Mouse (Mus musculus): ENCODE data around the gene Zfhx3.

DNA sequence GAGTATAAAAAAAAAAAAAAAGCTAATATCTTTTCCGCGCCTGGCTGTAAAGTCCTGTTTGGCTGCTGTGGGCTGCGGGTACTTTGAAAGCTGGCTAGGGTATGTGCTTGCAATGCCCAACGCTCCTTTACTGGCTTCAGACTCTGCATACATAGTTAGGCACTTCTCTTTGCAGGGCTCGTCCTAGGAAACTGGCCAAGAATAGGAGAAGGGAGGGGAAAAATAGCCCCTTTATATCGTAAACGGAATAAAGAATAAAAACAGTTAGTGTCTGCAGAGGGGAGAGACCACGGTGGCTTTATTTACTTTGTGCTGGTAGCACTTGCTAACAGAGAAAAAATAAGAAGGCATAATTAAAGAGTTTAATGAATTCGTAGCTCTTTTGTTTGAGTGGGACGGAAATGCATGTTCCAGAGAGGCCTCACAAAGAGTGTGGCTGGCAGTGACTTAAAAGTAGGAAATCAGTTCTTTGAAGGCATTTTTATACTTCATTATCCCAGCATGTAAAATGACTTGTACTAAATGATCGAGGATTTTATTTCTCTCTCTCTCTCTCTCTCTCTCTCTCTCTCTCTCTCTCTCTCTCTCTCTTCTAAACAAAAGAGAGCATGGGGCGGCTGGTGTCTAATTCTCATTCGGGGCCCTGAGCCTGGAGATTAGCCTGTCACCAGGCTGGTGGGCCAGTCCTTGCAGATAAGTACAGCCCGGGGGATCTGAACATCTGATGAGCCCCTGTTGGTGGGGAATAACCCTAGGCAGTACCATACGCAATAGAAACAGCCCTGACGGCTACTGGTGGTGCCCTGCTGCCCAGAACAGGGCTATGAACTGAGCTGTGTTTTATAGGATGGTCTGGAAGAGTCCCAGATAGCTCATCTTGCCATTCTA lies 159.8 kb downstream of the Zfhx3 start:
- TF ChIP-seq CTCF (IDR thresholded peaks at IDR 0.05; ENCODE audit: low read depth) (no peak), EP300 (IDR thresholded peaks at IDR 0.05; ENCODE audit: low read depth) (no peak)

All from liver, embryonic 14.5 days (tissue).